Mouse (Mus musculus): Measurements from ENCODE around the gene Mtch2. TPM values are rescaled to one million over a fixed set of nuclear protein-coding genes. Genes with fewer than 3 reads are reported as not detected.
"Not testable (repeated sequence)": the region's sequence is repeated elsewhere in the genome, so short reads cannot be mapped to it uniquely, and the experiment has no call there.

The Mtch2 gene
- polyA plus RNA-seq, 1 experiment, result 495 TPM

GRCm38 (mm10) chr2:90822978-90823377 lies 24.0 kb upstream of the Mtch2 start:
- Histone ChIP-seq H3K4me1 (ENCODE audit: control insufficient read depth, insufficient read depth, low read length) (no peaks in the 10 kb centered on the region), H3K27me3 (ENCODE audit: control insufficient read depth, insufficient read depth, low read length) (no peaks in the 10 kb centered on the region), H3K36me3 (ENCODE audit: control insufficient read depth, insufficient read depth, low read length) (no peaks in the 10 kb centered on the region), H3K27ac (ENCODE audit: control insufficient read depth, insufficient read depth, low read depth, low read length) (no peak overlapping the region), H3K4me3 (ENCODE audit: control insufficient read depth, low read depth, low read length) (no peak overlapping the region)
- TF ChIP-seq POLR2A (IDR thresholded peaks at IDR 0.05; ENCODE audit: control insufficient read depth, low read depth, low read length), result no peak
- no peak for TF ChIP-seq CTCF (IDR thresholded peaks at IDR 0.05; ENCODE audit: control insufficient read depth, insufficient read depth, insufficient replicate concordance, low read depth, low read length)

- Histone ChIP-seq H3K27me3 (ENCODE audit: control insufficient read depth, insufficient read depth, low read length) (no peaks in the 10 kb centered on the region), H3K36me3 (ENCODE audit: control insufficient read depth, insufficient read depth, low read length) (no peaks in the 10 kb centered on the region), H3K4me3 (ENCODE audit: control insufficient read depth, low read depth, low read length) (no peak overlapping the region), H3K4me1 (ENCODE audit: control insufficient read depth, insufficient read depth, low read length) (no peaks in the 10 kb centered on the region), H3K27ac (ENCODE audit: control insufficient read depth, insufficient read depth, low read depth, low read length) (no peak overlapping the region)
- TF ChIP-seq POLR2A (IDR thresholded peaks at IDR 0.05; ENCODE audit: control insufficient read depth, low read depth, low read length) (no peak), CTCF (IDR thresholded peaks at IDR 0.05; ENCODE audit: control insufficient read depth, insufficient read depth, insufficient replicate concordance, low read depth, low read length) (no peak)
Measured at GRCm38 (mm10) chr2:90823781-90824180, 23.2 kb upstream of the Mtch2 start.

DNA sequence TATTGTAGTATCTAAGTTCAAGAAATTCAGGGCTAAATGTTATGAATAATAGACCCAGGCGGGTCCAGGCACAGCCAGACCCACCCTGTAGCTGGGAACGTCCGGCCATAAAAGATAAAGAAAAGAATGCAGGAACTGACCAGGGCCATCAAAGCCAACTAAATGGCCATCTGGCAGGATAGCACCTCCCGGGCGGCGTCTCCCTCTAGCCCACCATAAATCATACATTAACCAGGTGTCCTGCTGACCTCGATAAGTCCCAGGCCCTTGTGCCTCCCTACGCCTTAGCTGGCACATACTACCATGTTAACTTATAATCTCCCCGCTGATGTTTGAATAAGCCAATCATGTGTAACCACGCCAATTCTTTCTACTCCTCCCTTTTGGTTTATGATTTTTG lies 22.4 kb upstream of the Mtch2 start:
- not testable (repeated sequence) for H3K4me1 ChIP-seq (ENCODE audit: control insufficient read depth, insufficient read depth, low read length); H3K4me3 ChIP-seq (ENCODE audit: control insufficient read depth, low read depth, low read length); H3K27me3 ChIP-seq (ENCODE audit: control insufficient read depth, insufficient read depth, low read length); H3K36me3 ChIP-seq (ENCODE audit: control insufficient read depth, insufficient read depth, low read length); H3K27ac ChIP-seq (ENCODE audit: control insufficient read depth, insufficient read depth, low read depth, low read length)

- H3K4me1 ChIP-seq (ENCODE audit: control insufficient read depth, insufficient read depth, low read length), result no peaks in the 10 kb centered on the region
- no peak overlapping the region for H3K4me3 ChIP-seq (ENCODE audit: control insufficient read depth, low read depth, low read length)
- no peak for TF ChIP-seq POLR2A (IDR thresholded peaks at IDR 0.05; ENCODE audit: control insufficient read depth, low read depth, low read length)
- no peak for TF ChIP-seq CTCF (IDR thresholded peaks at IDR 0.05; ENCODE audit: control insufficient read depth, insufficient read depth, insufficient replicate concordance, low read depth, low read length)
- no peaks in the 10 kb centered on the region for H3K36me3 ChIP-seq (ENCODE audit: control insufficient read depth, insufficient read depth, low read length)
- H3K27ac ChIP-seq (ENCODE audit: control insufficient read depth, insufficient read depth, low read depth, low read length), result no peak overlapping the region
- H3K27me3 ChIP-seq (ENCODE audit: control insufficient read depth, insufficient read depth, low read length), result no peaks in the 10 kb centered on the region
Measured at GRCm38 (mm10) chr2:90825515-90826172, 21.3 kb upstream of the Mtch2 start.

DNA sequence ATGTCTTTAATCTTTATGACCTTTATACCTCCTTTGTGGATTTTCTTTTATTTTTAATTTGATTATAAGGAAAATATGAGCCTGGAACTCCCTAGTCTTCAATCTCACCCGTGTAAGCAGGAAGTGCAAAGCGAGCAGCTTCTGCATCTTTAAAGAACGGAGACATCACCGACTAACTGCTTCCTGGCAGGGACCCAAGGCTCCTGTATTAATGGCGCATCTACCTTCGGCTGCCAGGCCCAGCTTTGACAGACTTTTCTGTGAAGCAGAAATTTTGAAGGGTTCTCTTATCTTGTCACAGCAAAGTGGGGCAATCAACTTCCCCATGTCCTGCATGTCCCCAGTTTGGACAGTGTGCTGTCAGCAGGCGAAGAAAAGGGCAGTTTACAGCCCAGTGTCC lies 18.2 kb upstream of the Mtch2 start:
- H3K27me3 ChIP-seq (ENCODE audit: control insufficient read depth, insufficient read depth, low read length), result no peaks in the 10 kb centered on the region
- no peaks in the 10 kb centered on the region for H3K36me3 ChIP-seq (ENCODE audit: control insufficient read depth, insufficient read depth, low read length)
- H3K4me1 ChIP-seq (ENCODE audit: control insufficient read depth, insufficient read depth, low read length), result no peaks in the 10 kb centered on the region
- no peak overlapping the region for H3K4me3 ChIP-seq (ENCODE audit: control insufficient read depth, low read depth, low read length)
- no peak for TF ChIP-seq CTCF (IDR thresholded peaks at IDR 0.05; ENCODE audit: control insufficient read depth, insufficient read depth, insufficient replicate concordance, low read depth, low read length)
- TF ChIP-seq POLR2A (IDR thresholded peaks at IDR 0.05; ENCODE audit: control insufficient read depth, low read depth, low read length), result no peak
- H3K27ac ChIP-seq (ENCODE audit: control insufficient read depth, insufficient read depth, low read depth, low read length), result no peak overlapping the region

DNA sequence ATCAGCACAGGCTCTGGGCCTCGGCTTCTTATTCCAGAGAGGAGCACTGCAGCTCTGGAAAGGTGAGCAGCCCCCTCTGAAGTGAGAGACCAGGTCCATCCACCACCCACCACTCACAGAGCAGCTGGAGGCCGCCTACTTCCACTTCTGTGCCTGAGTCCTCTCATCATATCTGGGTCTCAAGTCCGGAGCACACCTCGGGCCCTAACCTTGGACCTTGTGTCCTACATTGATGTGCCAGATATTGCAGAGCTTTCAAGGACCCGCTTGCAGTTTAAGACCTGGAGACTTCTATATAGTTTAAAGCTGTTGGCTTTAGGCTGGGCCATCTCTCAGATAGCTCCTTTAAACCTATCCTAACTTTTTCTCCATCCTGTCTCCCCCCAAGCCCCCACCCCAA lies 13.5 kb upstream of the Mtch2 start:
- Histone ChIP-seq H3K4me3 (ENCODE audit: control insufficient read depth, low read depth, low read length) (no peak overlapping the region), H3K36me3 (ENCODE audit: control insufficient read depth, insufficient read depth, low read length) (no peaks in the 10 kb centered on the region), H3K27ac (ENCODE audit: control insufficient read depth, insufficient read depth, low read depth, low read length) (no peak overlapping the region), H3K4me1 (ENCODE audit: control insufficient read depth, insufficient read depth, low read length) (no peaks in the 10 kb centered on the region), H3K27me3 (ENCODE audit: control insufficient read depth, insufficient read depth, low read length) (no peaks in the 10 kb centered on the region)
- TF ChIP-seq CTCF (IDR thresholded peaks at IDR 0.05; ENCODE audit: control insufficient read depth, insufficient read depth, insufficient replicate concordance, low read depth, low read length) (no peak), POLR2A (IDR thresholded peaks at IDR 0.05; ENCODE audit: control insufficient read depth, low read depth, low read length) (no peak)

DNA sequence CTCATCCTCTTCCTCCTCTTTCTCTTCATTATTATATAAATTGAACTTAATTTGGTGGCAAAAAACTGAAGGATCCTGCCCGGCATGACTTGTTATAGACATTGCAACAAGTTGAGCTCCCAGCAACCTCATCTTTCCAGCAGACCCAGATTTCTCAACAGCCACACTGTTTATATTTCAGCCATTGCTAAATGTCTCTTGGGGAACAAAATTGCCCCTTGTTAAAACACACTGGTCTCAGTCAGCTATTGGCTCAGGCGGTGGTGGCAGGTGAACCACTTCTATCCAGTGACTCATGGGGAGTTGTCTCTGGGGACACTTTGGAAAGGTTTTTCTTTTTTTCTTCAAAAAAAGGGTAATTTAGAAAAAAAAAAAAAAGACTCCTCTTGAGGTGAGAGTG lies 8.3 kb upstream of the Mtch2 start:
- Histone ChIP-seq H3K27ac (ENCODE audit: control insufficient read depth, insufficient read depth, low read depth, low read length) (no peak overlapping the region), H3K27me3 (ENCODE audit: control insufficient read depth, insufficient read depth, low read length) (no peaks in the 10 kb centered on the region), H3K36me3 (ENCODE audit: control insufficient read depth, insufficient read depth, low read length) (no peaks in the 10 kb centered on the region), H3K4me1 (ENCODE audit: control insufficient read depth, insufficient read depth, low read length) (no peaks in the 10 kb centered on the region), H3K4me3 (ENCODE audit: control insufficient read depth, low read depth, low read length) (no peak overlapping the region)
- TF ChIP-seq POLR2A (IDR thresholded peaks at IDR 0.05; ENCODE audit: control insufficient read depth, low read depth, low read length) (no peak), CTCF (IDR thresholded peaks at IDR 0.05; ENCODE audit: control insufficient read depth, insufficient read depth, insufficient replicate concordance, low read depth, low read length) (no peak)

DNA sequence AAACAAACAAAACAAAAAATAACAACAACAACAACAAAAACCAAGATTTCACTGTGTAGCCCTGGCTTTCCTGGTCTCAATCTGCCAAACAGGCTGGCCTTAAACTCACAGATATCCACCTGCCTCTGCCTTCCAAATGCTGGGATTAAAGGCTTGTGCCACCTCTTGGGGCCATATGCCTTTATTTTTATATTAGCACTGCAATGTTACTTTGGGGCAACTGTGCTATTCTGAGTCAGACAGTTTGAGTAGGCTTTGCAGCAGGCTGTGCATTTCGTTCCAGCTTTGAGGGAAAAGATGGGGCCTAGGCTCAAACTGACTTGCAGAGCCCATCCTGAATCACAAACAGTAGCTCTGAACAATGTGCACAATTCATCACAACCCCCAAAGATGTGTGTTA lies 3.3 kb upstream of the Mtch2 start:
- Histone ChIP-seq H3K4me1 (ENCODE audit: control insufficient read depth, insufficient read depth, low read length) (peaks cover 3% of the 10 kb centered on the region; the same call in 1 of the 2 replicates), H3K27ac (ENCODE audit: control insufficient read depth, insufficient read depth, low read depth, low read length) (no peak overlapping the region), H3K4me3 (ENCODE audit: control insufficient read depth, low read depth, low read length) (no peak overlapping the region), H3K27me3 (ENCODE audit: control insufficient read depth, insufficient read depth, low read length) (no peaks in the 10 kb centered on the region), H3K36me3 (ENCODE audit: control insufficient read depth, insufficient read depth, low read length) (no peaks in the 10 kb centered on the region)
- no peak for TF ChIP-seq CTCF (IDR thresholded peaks at IDR 0.05; ENCODE audit: control insufficient read depth, insufficient read depth, insufficient replicate concordance, low read depth, low read length)
- no peak for TF ChIP-seq POLR2A (IDR thresholded peaks at IDR 0.05; ENCODE audit: control insufficient read depth, low read depth, low read length)
